Mouse (Mus musculus) embryonic facial prominence, embryonic 15.5 days (tissue): ENCODE results near the gene Arl2bp. TPM values are rescaled to one million over a fixed set of nuclear protein-coding genes. Genes with fewer than 3 reads are reported as not detected.

Experiments
- ATAC-seq: fragments of 200-750 bp; cut with Nextera tagmentation; 2 replicates; pipeline ENCODE4 v1.8.0; 2017; ENCODE audit warnings: low read depth, moderate TSS enrichment; ENCODE audit not compliant: insufficient number of reproducible peaks, low FRiP score, low TSS enrichment
- H3K27ac ChIP-seq: fragments of 300-500 bp; sonication (generic); replicated peaks from 2 replicates; pipeline ENCODE4 v1.5.1; 2015; ENCODE audit warnings: mild to moderate bottlenecking, inconsistent platforms
- H3K27me3 ChIP-seq: fragments of 300-500 bp; sonication (generic); 2 replicates; pipeline ENCODE4 v1.6.1; 2015; ENCODE audit warnings: inconsistent platforms
- H3K36me3 ChIP-seq: fragments of 300-500 bp; sonication (generic); 2 replicates; pipeline ENCODE4 v1.6.1; 2015; ENCODE audit warnings: mild to moderate bottlenecking, inconsistent platforms
- H3K4me1 ChIP-seq: fragments of 300-500 bp; sonication (generic); 2 replicates; pipeline ENCODE4 v1.6.1; 2015; ENCODE audit warnings: inconsistent platforms
- H3K4me2 ChIP-seq: fragments of 300-500 bp; sonication (generic); replicated peaks from 2 replicates; pipeline ENCODE4 v1.6.1; 2015; ENCODE audit warnings: mild to moderate bottlenecking, inconsistent platforms
- H3K4me3 ChIP-seq: fragments of 300-500 bp; sonication (generic); replicated peaks from 2 replicates; pipeline ENCODE4 v1.5.1; 2015; ENCODE audit warnings: mild to moderate bottlenecking, inconsistent platforms
- H3K9ac ChIP-seq: fragments of 300-500 bp; sonication (generic); 2 replicates; pipeline ENCODE4 v1.6.1; 2015; ENCODE audit warnings: inconsistent platforms
- H3K9me3 ChIP-seq: fragments of 300-500 bp; sonication (generic); replicated peaks from 2 replicates; pipeline ENCODE4 v1.6.1; 2016; ENCODE audit warnings: inconsistent platforms
- WGBS: fragments of 180-500 bp; shearing (Covaris S2); methylation state at CpG from one replicate; pipeline ENCODE4 v1.1.7; 2015; 5-methylcytosine and 5-hydroxymethylcytosine counted together
- polyA plus RNA-seq: library from polyadenylated mRNA; unstranded; fragments of >200 nt; fragmentation: Nextera tagmentation; extraction: Ambion mirVana; gene quantifications from 2 replicates; pipeline ENCODE4 v1.2.1, GENCODE M21; 2015

The Arl2bp gene
- polyA plus RNA-seq, 1 experiment from 2014 or later: 118 TPM

GRCm38 (mm10) chr8:94658031-94658430 lies 8.4 kb upstream of the Arl2bp start:
- WGBS: 80% methylated on average over 2 of the region's 2 CpGs
- ATAC-seq: no peak

DNA sequence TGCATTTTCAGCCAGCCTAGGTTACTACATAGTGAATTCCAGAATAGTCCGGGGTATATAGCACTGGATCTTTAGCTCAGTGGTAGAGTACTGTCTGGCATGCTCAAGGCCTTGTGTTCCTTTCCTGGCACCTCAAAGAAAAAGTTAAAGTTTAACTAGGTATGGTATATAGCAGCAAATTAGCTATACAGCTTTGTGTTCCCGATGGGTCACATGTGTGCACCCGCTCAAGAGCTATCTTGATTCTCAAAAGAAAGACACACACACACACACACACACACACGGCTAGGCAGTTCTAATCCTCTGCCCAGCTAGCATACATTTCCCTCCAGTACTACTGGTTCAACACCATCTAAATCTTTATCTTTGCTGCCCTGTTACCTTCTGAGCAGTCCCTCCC lies 6.0 kb upstream of the Arl2bp start:
- ATAC-seq: no peak
- no peaks in the 10 kb centered on the region for H3K9me3 ChIP-seq
- peaks cover 31% of the 10 kb centered on the region for H3K36me3 ChIP-seq
- H3K4me1 ChIP-seq: no peaks in the 10 kb centered on the region
- H3K9ac ChIP-seq: no peak overlapping the region
- H3K27me3 ChIP-seq: no peaks in the 10 kb centered on the region
- H3K27ac ChIP-seq: no peak overlapping the region
- no peak overlapping the region for H3K4me2 ChIP-seq
- 90% methylated on average over 4 of the region's 4 CpGs for WGBS
- no peak overlapping the region for H3K4me3 ChIP-seq

More at GRCm38 (mm10) chr8:94658031-94658430, 8.4 kb upstream of the Arl2bp start:
- Histone ChIP-seq H3K4me2 (no peak overlapping the region), H3K9ac (no peak overlapping the region), H3K27me3 (no peaks in the 10 kb centered on the region), H3K4me1 (no peaks in the 10 kb centered on the region), H3K27ac (no peak overlapping the region), H3K9me3 (no peaks in the 10 kb centered on the region), H3K36me3 (peaks cover 49% of the 10 kb centered on the region), H3K4me3 (no peak overlapping the region)

GRCm38 (mm10) chr8:94664722-94665121 lies 1.7 kb upstream of the Arl2bp start:
- Histone ChIP-seq H3K36me3 (peaks cover 22% of the 10 kb centered on the region), H3K9me3 (no peaks in the 10 kb centered on the region), H3K4me2 (no peak overlapping the region), H3K4me3 (no peak overlapping the region), H3K27ac (no peak overlapping the region), H3K27me3 (no peaks in the 10 kb centered on the region), H3K9ac (no peak overlapping the region), H3K4me1 (peaks cover 14% of the 10 kb centered on the region)
- ATAC-seq: no peak
- 77% methylated on average over 2 of the region's 2 CpGs for WGBS

- no peak overlapping the region for H3K27ac ChIP-seq
- peaks cover 55% of the 10 kb centered on the region for H3K36me3 ChIP-seq
- H3K4me2 ChIP-seq: no peak overlapping the region
- WGBS: 74% methylated on average over 5 of the region's 5 CpGs
- H3K4me1 ChIP-seq: no peaks in the 10 kb centered on the region
- H3K27me3 ChIP-seq: no peaks in the 10 kb centered on the region
- no peak overlapping the region for H3K4me3 ChIP-seq
- H3K9me3 ChIP-seq: no peaks in the 10 kb centered on the region
- H3K9ac ChIP-seq: no peak overlapping the region
- no peak for ATAC-seq
These were observed 8.0 kb downstream of the Arl2bp start for GRCm38 (mm10) chr8:94674384-94674783.

DNA sequence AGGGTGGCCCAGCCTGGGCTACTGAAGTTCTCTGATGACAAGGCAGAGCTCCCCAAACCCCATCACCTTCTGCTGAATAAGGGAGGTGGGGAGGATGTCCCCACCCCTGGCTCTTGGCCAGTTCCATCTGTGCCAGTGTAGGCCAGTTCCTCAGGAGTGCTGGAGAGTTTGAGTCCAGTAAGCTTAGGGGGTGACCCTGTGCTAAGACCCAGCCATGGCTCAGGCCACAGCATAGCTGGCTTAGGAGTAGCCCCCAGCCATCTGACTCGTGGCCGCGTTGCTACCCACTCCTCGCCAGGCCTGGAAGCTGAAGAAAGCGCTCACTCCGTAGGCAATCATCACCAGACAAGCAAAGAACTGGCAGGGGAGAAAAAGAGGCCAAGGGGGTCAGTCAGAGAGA lies 9.5 kb downstream of the Arl2bp start:
- Histone ChIP-seq H3K9me3 (no peaks in the 10 kb centered on the region), H3K27me3 (no peaks in the 10 kb centered on the region), H3K4me2 (no peak overlapping the region), H3K36me3 (peaks cover 44% of the 10 kb centered on the region), H3K9ac (no peak overlapping the region), H3K27ac (no peak overlapping the region), H3K4me1 (no peaks in the 10 kb centered on the region), H3K4me3 (no peak overlapping the region)
- ATAC-seq: no peak
- WGBS: 77% methylated on average over 6 of the region's 6 CpGs

GRCm38 (mm10) chr8:94678582-94678981 lies 12.2 kb downstream of the Arl2bp start:
- Histone ChIP-seq H3K4me2 (no peak overlapping the region), H3K9me3 (no peaks in the 10 kb centered on the region), H3K9ac (no peak overlapping the region), H3K4me1 (no peaks in the 10 kb centered on the region), H3K4me3 (no peak overlapping the region), H3K27me3 (no peaks in the 10 kb centered on the region), H3K36me3 (peaks cover 18% of the 10 kb centered on the region), H3K27ac (0 out of 2 replicates have a peak overlapping the region, but pooled peaks have one; percentile 49)
- no peak for ATAC-seq
- WGBS: 42% methylated on average over 9 of the region's 9 CpGs

DNA sequence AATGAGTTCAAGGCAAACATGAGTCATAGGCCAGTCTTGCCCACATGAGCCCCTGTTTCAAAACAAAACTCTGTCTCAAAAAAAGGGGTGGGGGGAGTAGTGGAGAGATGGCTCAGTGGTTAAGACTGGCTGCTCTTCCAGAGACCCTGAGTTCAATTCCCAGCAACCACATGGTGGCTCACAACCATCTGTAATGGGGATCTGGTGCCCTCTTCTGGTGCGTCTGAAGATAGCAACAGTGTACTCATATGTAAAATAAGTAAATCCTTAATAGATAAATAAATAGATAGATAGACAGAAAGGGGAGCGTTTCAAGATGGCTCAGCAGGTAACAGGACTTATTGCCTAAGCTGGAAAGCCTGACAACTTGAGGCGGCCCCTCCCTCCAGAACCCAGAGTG lies 14.0 kb downstream of the Arl2bp start:
- 83% methylated on average over 3 of the region's 3 CpGs for WGBS
- no peak overlapping the region for H3K9ac ChIP-seq
- no peak overlapping the region for H3K4me2 ChIP-seq
- no peak overlapping the region for H3K27ac ChIP-seq
- no peak for ATAC-seq
- H3K4me1 ChIP-seq: no peaks in the 10 kb centered on the region
- H3K36me3 ChIP-seq: peaks cover under 1% of the 10 kb centered on the region; the same call in 1 of the 2 replicates
- H3K4me3 ChIP-seq: no peak overlapping the region
- no peaks in the 10 kb centered on the region for H3K9me3 ChIP-seq
- no peaks in the 10 kb centered on the region for H3K27me3 ChIP-seq

DNA sequence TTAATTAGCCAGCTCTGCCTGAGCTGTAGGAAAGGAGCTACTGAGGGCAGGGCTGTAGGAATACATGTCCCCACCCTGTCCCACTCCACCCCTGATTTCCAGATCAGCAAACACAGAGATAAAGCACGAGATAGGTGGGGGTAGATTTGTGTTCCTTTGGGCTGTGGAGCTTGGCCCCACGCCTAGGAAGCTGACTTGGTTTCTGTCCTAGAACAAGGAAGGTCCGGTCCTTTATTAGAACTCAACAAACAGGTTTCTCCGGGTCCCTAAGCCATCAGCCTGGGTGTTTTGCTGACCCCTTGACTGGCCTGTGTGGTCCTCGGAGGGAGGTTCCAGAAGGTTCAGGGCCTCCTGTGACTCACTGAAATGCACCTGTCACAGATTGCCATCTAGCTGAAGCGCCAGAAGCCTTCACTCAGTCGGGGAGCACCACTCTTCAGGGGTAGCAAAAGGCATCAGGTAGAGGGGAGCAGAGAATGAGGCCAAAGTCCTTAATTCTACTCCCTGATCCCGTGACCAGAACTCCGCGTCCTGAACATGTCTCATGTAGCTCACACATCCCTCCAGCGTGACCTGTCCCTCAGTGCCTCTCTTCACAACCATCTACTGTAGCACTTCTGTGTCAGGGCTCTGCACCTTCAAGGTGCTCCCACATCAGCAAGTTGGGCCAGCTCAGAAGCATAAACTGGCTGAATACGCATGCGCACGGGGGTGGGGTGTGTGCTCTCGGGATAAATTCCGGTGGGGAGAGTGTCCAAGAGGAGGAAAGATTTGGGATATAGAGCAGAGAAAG lies 16.5 kb downstream of the Arl2bp start:
- no peak overlapping the region for H3K27ac ChIP-seq
- no peak for ATAC-seq
- H3K4me2 ChIP-seq: no peak overlapping the region
- H3K27me3 ChIP-seq: no peaks in the 10 kb centered on the region
- H3K4me3 ChIP-seq: no peak overlapping the region
- 66% methylated on average over 16 of the region's 16 CpGs for WGBS
- H3K36me3 ChIP-seq: no peaks in the 10 kb centered on the region
- no peak overlapping the region for H3K9ac ChIP-seq
- no peaks in the 10 kb centered on the region for H3K4me1 ChIP-seq
- H3K9me3 ChIP-seq: no peaks in the 10 kb centered on the region

- 73% methylated on average over 4 of the region's 4 CpGs for WGBS
- no peaks in the 10 kb centered on the region for H3K36me3 ChIP-seq
- H3K9me3 ChIP-seq: no peaks in the 10 kb centered on the region
- no peak overlapping the region for H3K4me2 ChIP-seq
- no peaks in the 10 kb centered on the region for H3K27me3 ChIP-seq
- no peak overlapping the region for H3K4me3 ChIP-seq
- no peaks in the 10 kb centered on the region for H3K4me1 ChIP-seq
- H3K27ac ChIP-seq: no peak overlapping the region
- no peak overlapping the region for H3K9ac ChIP-seq
- no peak for ATAC-seq
These were observed 17.9 kb downstream of the Arl2bp start for GRCm38 (mm10) chr8:94684287-94684686.

- H3K4me1 ChIP-seq: no peaks in the 10 kb centered on the region
- ATAC-seq: no peak
- no peak overlapping the region for H3K4me2 ChIP-seq
- H3K36me3 ChIP-seq: no peaks in the 10 kb centered on the region
- no peak overlapping the region for H3K27ac ChIP-seq
- no peaks in the 10 kb centered on the region for H3K9me3 ChIP-seq
- 59% methylated on average over 9 of the region's 9 CpGs for WGBS
- H3K9ac ChIP-seq: no peak overlapping the region
- H3K4me3 ChIP-seq: no peak overlapping the region
- H3K27me3 ChIP-seq: no peaks in the 10 kb centered on the region
These were observed 19.6 kb downstream of the Arl2bp start for GRCm38 (mm10) chr8:94685953-94686352.

DNA sequence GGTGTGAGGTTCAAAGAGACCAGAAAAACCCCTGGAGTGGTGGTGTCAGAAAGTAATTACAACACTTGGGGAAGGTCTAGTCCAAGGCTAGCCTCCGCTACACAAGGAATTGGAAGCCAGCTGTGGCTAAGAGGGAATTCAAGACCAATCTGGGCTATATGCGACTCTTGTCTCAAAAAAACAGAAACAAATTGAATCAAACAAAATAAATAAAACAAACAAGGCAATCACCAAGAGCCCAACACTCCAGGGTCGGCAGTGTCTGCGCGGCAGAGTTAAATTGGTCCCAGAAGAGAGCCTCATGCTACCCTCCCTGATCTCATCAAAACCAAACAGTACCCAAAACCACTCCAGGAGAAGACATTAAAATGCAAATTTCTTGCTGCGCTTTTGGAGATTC lies 28.3 kb downstream of the Arl2bp start:
- H3K4me2 ChIP-seq: peak overlapping the region; percentile 84
- H3K4me1 ChIP-seq: peaks cover 27% of the 10 kb centered on the region
- no peak for ATAC-seq
- H3K9ac ChIP-seq: no peak overlapping the region
- WGBS: 4% methylated on average over 6 of the region's 6 CpGs
- H3K36me3 ChIP-seq: no peaks in the 10 kb centered on the region
- H3K27me3 ChIP-seq: peaks cover 57% of the 10 kb centered on the region
- no peaks in the 10 kb centered on the region for H3K9me3 ChIP-seq
- H3K4me3 ChIP-seq: no peak overlapping the region; the same call in none of the 2 replicates
- H3K27ac ChIP-seq: no peak overlapping the region
